Mouse (Mus musculus): ENCODE measurements around the gene Maml3. TPM values are rescaled to one million over a fixed set of nuclear protein-coding genes. Genes with fewer than 3 reads are reported as not detected.

The Maml3 gene
- polyA plus RNA-seq, 1 experiment from 2014 or later: 7.7 TPM

- Histone ChIP-seq H3K27ac (peak overlapping the region; percentile 85), H3K4me2 (no peak overlapping the region), H3K9ac (no peak overlapping the region), H3K4me3 (no peak overlapping the region), H3K36me3 (replicated peaks) (no peaks in the 10 kb centered on the region), H3K9me3 (no peaks in the 10 kb centered on the region), H3K27me3 (replicated peaks) (no peaks in the 10 kb centered on the region), H3K4me1 (peaks cover 28% of the 10 kb centered on the region)
- ATAC-seq (replicated peaks): peak; percentile 50
- 51% methylated on average over 17 of the region's 17 CpGs for WGBS
Observed at GRCm38 (mm10) chr3:51748436-51749376, 356.2 kb downstream of the Maml3 start.

- H3K9me3 ChIP-seq: no peaks in the 10 kb centered on the region
- no peak overlapping the region for H3K27ac ChIP-seq
- no peaks in the 10 kb centered on the region for H3K36me3 ChIP-seq (replicated peaks)
- H3K27me3 ChIP-seq (replicated peaks): no peaks in the 10 kb centered on the region
- 81% methylated on average over 8 of the region's 8 CpGs for WGBS
- peaks cover 28% of the 10 kb centered on the region for H3K4me1 ChIP-seq
- H3K4me3 ChIP-seq: no peak overlapping the region
- no peak overlapping the region for H3K9ac ChIP-seq
- no peak overlapping the region for H3K4me2 ChIP-seq
- no peak for ATAC-seq (replicated peaks)
Observed at GRCm38 (mm10) chr3:51746816-51747215, 358.1 kb downstream of the Maml3 start.

GRCm38 (mm10) chr3:51745162-51745561, 359.7 kb downstream of the Maml3 start:
- H3K9ac ChIP-seq: no peak overlapping the region
- no peak overlapping the region for H3K4me3 ChIP-seq
- no peaks in the 10 kb centered on the region for H3K9me3 ChIP-seq
- ATAC-seq (replicated peaks): no peak
- WGBS: 91% methylated on average over 8 of the region's 8 CpGs
- no peaks in the 10 kb centered on the region for H3K36me3 ChIP-seq (replicated peaks)
- H3K4me2 ChIP-seq: no peak overlapping the region
- H3K27ac ChIP-seq: no peak overlapping the region
- no peaks in the 10 kb centered on the region for H3K27me3 ChIP-seq (replicated peaks)
- peaks cover 26% of the 10 kb centered on the region for H3K4me1 ChIP-seq

GRCm38 (mm10) chr3:51744339-51744759, 360.5 kb downstream of the Maml3 start:
- Histone ChIP-seq H3K4me3 (no peak overlapping the region), H3K27ac (no peak overlapping the region), H3K4me1 (peaks cover 21% of the 10 kb centered on the region), H3K9me3 (no peaks in the 10 kb centered on the region), H3K4me2 (no peak overlapping the region), H3K9ac (no peak overlapping the region), H3K36me3 (replicated peaks) (no peaks in the 10 kb centered on the region), H3K27me3 (replicated peaks) (no peaks in the 10 kb centered on the region)
- ATAC-seq (replicated peaks): no peak
- WGBS: 79% methylated on average over 4 of the region's 4 CpGs

GRCm38 (mm10) chr3:51742405-51742804, 362.5 kb downstream of the Maml3 start:
- 95% methylated on average over 6 of the region's 6 CpGs for WGBS
- Histone ChIP-seq H3K9ac (no peak overlapping the region), H3K4me2 (no peak overlapping the region), H3K4me1 (peaks cover 22% of the 10 kb centered on the region), H3K27me3 (replicated peaks) (no peaks in the 10 kb centered on the region), H3K36me3 (replicated peaks) (no peaks in the 10 kb centered on the region), H3K9me3 (no peaks in the 10 kb centered on the region), H3K27ac (no peak overlapping the region), H3K4me3 (no peak overlapping the region)
- ATAC-seq (replicated peaks): no peak

- 0 out of 2 replicates have a peak, but pooled peaks have one; percentile 18 for ATAC-seq (replicated peaks)
- H3K9me3 ChIP-seq: no peaks in the 10 kb centered on the region
- H3K36me3 ChIP-seq (replicated peaks): no peaks in the 10 kb centered on the region
- no peak overlapping the region for H3K4me3 ChIP-seq
- 75% methylated on average over 10 of the region's 10 CpGs for WGBS
- peak overlapping the region; percentile 17; the same call in 1 of the 2 replicates for H3K27ac ChIP-seq
- no peaks in the 10 kb centered on the region for H3K27me3 ChIP-seq (replicated peaks)
- H3K9ac ChIP-seq: no peak overlapping the region
- no peak overlapping the region for H3K4me2 ChIP-seq
- peaks cover 22% of the 10 kb centered on the region for H3K4me1 ChIP-seq
Observed at GRCm38 (mm10) chr3:51741824-51742223, 363.1 kb downstream of the Maml3 start.

GRCm38 (mm10) chr3:51739835-51740112, 365.1 kb downstream of the Maml3 start:
- no peaks in the 10 kb centered on the region for H3K36me3 ChIP-seq (replicated peaks)

GRCm38 (mm10) chr3:51739049-51739834, 365.6 kb downstream of the Maml3 start:
- Histone ChIP-seq H3K4me3 (no peak overlapping the region), H3K27me3 (replicated peaks) (no peaks in the 10 kb centered on the region), H3K27ac (peak overlapping the region; percentile 85), H3K9ac (peak overlapping the region; percentile 21; the same call in 1 of the 2 replicates), H3K4me1 (peaks cover 22% of the 10 kb centered on the region), H3K4me2 (no peak overlapping the region), H3K36me3 (replicated peaks) (no peaks in the 10 kb centered on the region), H3K9me3 (no peaks in the 10 kb centered on the region)
- 7% methylated on average over 12 of the region's 12 CpGs for WGBS
- ATAC-seq (replicated peaks): peak; percentile 71

More at GRCm38 (mm10) chr3:51739835-51740112, 365.1 kb downstream of the Maml3 start:
- Histone ChIP-seq H3K27me3 (replicated peaks) (no peaks in the 10 kb centered on the region), H3K4me1 (peaks cover 22% of the 10 kb centered on the region), H3K4me2 (no peak overlapping the region), H3K9ac (no peak overlapping the region), H3K27ac (peak overlapping the region; percentile 85), H3K9me3 (no peaks in the 10 kb centered on the region), H3K4me3 (no peak overlapping the region)
- no peak for ATAC-seq (replicated peaks)

GRCm38 (mm10) chr3:51733685-51734084, 371.2 kb downstream of the Maml3 start:
- Histone ChIP-seq H3K36me3 (replicated peaks) (no peaks in the 10 kb centered on the region), H3K27me3 (replicated peaks) (no peaks in the 10 kb centered on the region), H3K9ac (no peak overlapping the region), H3K27ac (no peak overlapping the region), H3K9me3 (no peaks in the 10 kb centered on the region), H3K4me1 (peaks cover 32% of the 10 kb centered on the region), H3K4me2 (no peak overlapping the region), H3K4me3 (no peak overlapping the region)
- 90% methylated on average over 3 of the region's 3 CpGs for WGBS
- no peak for ATAC-seq (replicated peaks)

GRCm38 (mm10) chr3:51731949-51732636, 372.8 kb downstream of the Maml3 start:
- H3K4me3 ChIP-seq: no peak overlapping the region
- peak overlapping the region; percentile 8 for H3K27ac ChIP-seq
- no peaks in the 10 kb centered on the region for H3K36me3 ChIP-seq (replicated peaks)
- ATAC-seq (replicated peaks): peak; percentile 9; the same call in 1 of the 2 replicates
- 61% methylated on average over 16 of the region's 16 CpGs for WGBS
- H3K9ac ChIP-seq: no peak overlapping the region
- no peak overlapping the region for H3K4me2 ChIP-seq
- H3K27me3 ChIP-seq (replicated peaks): no peaks in the 10 kb centered on the region
- no peaks in the 10 kb centered on the region for H3K9me3 ChIP-seq
- H3K4me1 ChIP-seq: peaks cover 40% of the 10 kb centered on the region

- no peaks in the 10 kb centered on the region for H3K9me3 ChIP-seq
- H3K4me1 ChIP-seq: peaks cover 40% of the 10 kb centered on the region
- 88% methylated on average over 7 of the region's 7 CpGs for WGBS
- no peak overlapping the region for H3K9ac ChIP-seq
- no peak for ATAC-seq (replicated peaks)
- no peak overlapping the region for H3K4me3 ChIP-seq
- H3K36me3 ChIP-seq (replicated peaks): no peaks in the 10 kb centered on the region
- H3K4me2 ChIP-seq: no peak overlapping the region
- H3K27ac ChIP-seq: no peak overlapping the region
- no peaks in the 10 kb centered on the region for H3K27me3 ChIP-seq (replicated peaks)
Observed at GRCm38 (mm10) chr3:51730662-51731061, 374.2 kb downstream of the Maml3 start.

Measured in midbrain, embryonic 15.5 days (tissue).